Mouse (Mus musculus): ENCODE data around the gene Plekhh2.

DNA sequence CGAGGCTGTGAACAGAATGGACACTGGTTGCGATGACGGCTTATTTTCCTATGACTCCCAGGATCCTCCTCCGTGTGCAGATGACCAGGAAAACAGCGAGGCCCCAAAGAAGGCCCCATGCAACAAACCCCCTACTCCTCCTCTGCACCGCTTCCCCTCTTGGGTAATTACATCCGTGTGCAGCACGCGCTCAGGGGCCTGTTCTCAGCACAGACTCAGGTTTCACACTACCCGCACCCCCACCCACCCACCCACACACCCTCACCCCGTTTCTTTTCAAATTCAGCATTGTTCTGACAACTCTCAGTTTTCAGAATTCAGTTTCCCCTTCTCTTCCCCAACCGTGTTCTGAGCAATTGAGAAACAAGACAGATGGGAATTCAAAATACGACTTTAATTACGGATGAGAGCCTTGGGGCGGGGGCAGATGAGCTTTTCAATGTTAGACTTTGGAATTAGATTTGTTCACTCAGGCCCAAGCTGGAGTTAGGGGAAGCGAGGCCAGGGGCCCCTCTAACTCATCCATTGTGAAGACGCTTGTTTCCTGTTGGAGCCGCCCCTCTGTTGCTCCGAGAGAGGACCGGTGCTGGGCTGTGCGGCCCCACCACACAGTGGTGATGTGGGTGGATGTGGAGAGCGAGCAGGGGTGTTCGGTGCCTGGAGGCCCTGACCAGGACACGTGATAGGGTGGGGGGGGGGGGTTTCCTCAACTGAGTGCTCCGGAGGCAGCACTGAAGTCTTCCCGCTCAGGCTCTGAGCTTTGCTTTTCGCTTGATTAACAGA is 55.3 kb downstream of the Plekhh2 start:
- TF ChIP-seq CTCF (IDR thresholded peaks at IDR 0.05; ENCODE audit: low read depth), result no peak
- TF ChIP-seq EP300 (IDR thresholded peaks at IDR 0.05; ENCODE audit: low read depth), result no peak

Data from liver, embryonic 14.5 days (tissue).